In the genomic region with DNA sequence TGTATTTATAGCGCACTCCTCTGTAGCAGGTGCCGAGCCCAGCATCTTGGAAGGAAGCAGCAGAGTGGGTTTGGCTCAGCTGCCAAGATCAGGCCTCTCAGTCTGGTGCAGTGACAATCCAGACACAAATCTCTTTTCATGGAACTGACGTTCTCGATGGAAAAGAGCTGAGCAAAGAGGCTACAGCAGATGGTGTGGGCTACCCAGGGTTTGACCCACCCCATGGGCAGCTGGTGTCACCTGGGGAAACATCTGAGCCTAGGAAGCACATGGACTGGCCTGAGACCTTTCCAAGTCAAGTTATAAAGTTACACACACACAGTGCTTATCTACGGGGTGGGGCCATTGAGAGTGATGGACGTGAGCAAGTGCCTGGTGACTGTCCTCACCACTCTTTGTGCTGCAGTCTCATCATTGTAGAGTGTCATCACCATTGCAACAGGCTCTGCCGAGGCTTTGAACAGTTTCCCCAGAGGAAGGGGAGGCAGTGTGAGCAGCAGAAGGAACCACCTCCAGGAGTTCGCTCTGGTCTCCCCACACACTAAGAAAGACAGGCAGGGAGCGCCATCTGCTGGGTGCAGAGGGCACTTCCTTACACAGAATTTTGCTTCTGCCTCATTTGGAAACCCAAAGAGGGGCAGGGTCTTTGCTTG, we compare ENCODE assay signal across 8 mouse cellular contexts. TPM values are rescaled to one million over a fixed set of nuclear protein-coding genes. Genes with fewer than 3 reads are reported as not detected.
DNase-seq lines count a peak whose midpoint lies in the region; ATAC-seq lines count a peak whose summit lies in the region.

No protein-coding gene starts in this region.

- peak overlapping the region; percentile 56; the same call in 1 of the 2 replicates for H3K27ac ChIP-seq in hindbrain, embryonic 10.5 days
- no peak overlapping the region for H3K27ac ChIP-seq in lung, embryonic 16.5 days (ENCODE audit: low read length)

- DNase-seq in MN1 (ENCODE audit: low spot score) = peak; percentile 89
- peak; percentile 88 for DNase-seq in cerebellum, adult 9-10 months
- DNase-seq in frontal cortex, adult 2 months (ENCODE audit: extremely low spot score in 1 of 2, low spot score in 1 of 2) = peak; percentile 67 to 90
- peak; percentile 83 for DNase-seq in hindbrain, embryonic 10.5 days (ENCODE audit: low spot score)
- DNase-seq in layer of hippocampus, adult 9-11 months = peak; percentile 87
- DNase-seq in ovary, postnatal 10 days (ENCODE audit: low spot score) = peak; percentile 59
- DNase-seq in thymus, postnatal 0 days (ENCODE audit: low spot score) = peak; percentile 88

- no peaks in the 10 kb centered on the region for H3K9me3 ChIP-seq in hindbrain, embryonic 10.5 days
- no peaks in the 10 kb centered on the region for H3K9me3 ChIP-seq in lung, embryonic 16.5 days (ENCODE audit: control insufficient read depth, low read length)

- peaks cover 44% of the 10 kb centered on the region for H3K36me3 ChIP-seq in hindbrain, embryonic 10.5 days
- no peaks in the 10 kb centered on the region for H3K36me3 ChIP-seq in lung, embryonic 16.5 days (ENCODE audit: control insufficient read depth, insufficient read depth, low read length)

- H3K4me2 ChIP-seq in lung, embryonic 16.5 days (ENCODE audit: low read depth, low read length) = no peak overlapping the region

- peak; percentile 87 for ATAC-seq in lung, embryonic 16.5 days (ENCODE audit: low read depth)

- 53% methylated on average over 9 of the region's 9 CpGs for WGBS in hindbrain, embryonic 10.5 days
- 36% methylated on average over 9 of the region's 9 CpGs for WGBS in lung, embryonic 16.5 days

- H3K9ac ChIP-seq in lung, embryonic 16.5 days (ENCODE audit: low read length) = no peak overlapping the region

- no peaks in the 10 kb centered on the region for H3K27me3 ChIP-seq in hindbrain, embryonic 10.5 days (ENCODE audit: insufficient read depth, poor library complexity, severe bottlenecking)
- H3K27me3 ChIP-seq in lung, embryonic 16.5 days (ENCODE audit: control insufficient read depth, insufficient read depth, low read depth, low read length) = no peaks in the 10 kb centered on the region

- H3K4me1 ChIP-seq in hindbrain, embryonic 10.5 days (replicated peaks) = peaks cover 24% of the 10 kb centered on the region
- peaks cover 3% of the 10 kb centered on the region; the same call in 1 of the 2 replicates for H3K4me1 ChIP-seq in lung, embryonic 16.5 days (replicated peaks; ENCODE audit: control insufficient read depth, insufficient read depth, low read length)

- no peak overlapping the region for H3K4me3 ChIP-seq in hindbrain, embryonic 10.5 days
- H3K4me3 ChIP-seq in lung, embryonic 16.5 days (ENCODE audit: low read length) = no peak overlapping the region

RNA-seq across cellular contexts. Expression of a gene that starts 31.0 kb away (rescaled TPM):
- polyA plus RNA-seq in frontal cortex, adult 2 months (2012; rRNA removed) = 1.4 and 1.6 TPM in 2 replicates
- 7.2 and 8.1 TPM in 2 replicates for polyA plus RNA-seq in hindbrain, embryonic 10.5 days (2016; fragmentation: Nextera tagmentation; extraction: Ambion mirVana)
- polyA plus RNA-seq in lung, embryonic 16.5 days (2015; fragmentation: Nextera tagmentation; extraction: Ambion mirVana) = 8.2 and 9.4 TPM in 2 replicates
- polyA plus RNA-seq in thymus, postnatal 0 days (2015; fragmentation: Nextera tagmentation; extraction: Ambion mirVana) = 73.2 and 83.0 TPM in 2 replicates
